Mouse (Mus musculus): ENCODE data around the gene Ydjc. TPM values are rescaled to one million over a fixed set of nuclear protein-coding genes. Genes with fewer than 3 reads are reported as not detected.
"Not testable (repeated sequence)": the region's sequence is repeated elsewhere in the genome, so short reads cannot be mapped to it uniquely, and the experiment has no call there.

The Ydjc gene
- total and polyA plus RNA-seq, 3 experiments = 54.3 to 70.9 (median 65.3) TPM

DNA sequence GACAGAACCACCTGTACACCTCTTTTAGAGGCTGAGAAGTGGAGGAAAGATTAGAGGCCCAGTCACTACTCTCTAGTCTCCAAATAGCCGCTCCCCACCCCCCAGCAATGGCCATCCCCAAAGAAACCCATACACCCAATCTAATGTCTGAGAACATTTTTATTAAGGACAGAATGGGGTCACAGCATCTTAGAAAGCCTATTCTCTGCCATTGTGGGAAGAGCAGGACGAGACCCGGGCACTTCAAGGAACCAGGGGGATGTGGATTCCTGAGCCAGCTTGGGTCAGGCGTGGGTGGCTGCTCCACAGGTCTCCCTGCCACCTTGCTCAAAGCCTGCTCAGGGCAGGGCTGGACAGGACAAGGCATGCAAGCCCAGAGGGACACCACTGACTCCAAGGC lies 7.5 kb downstream of the Ydjc start:
- Histone ChIP-seq H3K9ac (ENCODE audit: insufficient read depth, low read depth) (no peak overlapping the region), H3K36me3 (replicated peaks in 1 of 2; ENCODE audit: control insufficient read depth in 1 of 2, insufficient read depth in 1 of 2, low read length in 1 of 2) (peaks cover 54 to 68% of the 10 kb centered on the region in 2 experiments)

DNA sequence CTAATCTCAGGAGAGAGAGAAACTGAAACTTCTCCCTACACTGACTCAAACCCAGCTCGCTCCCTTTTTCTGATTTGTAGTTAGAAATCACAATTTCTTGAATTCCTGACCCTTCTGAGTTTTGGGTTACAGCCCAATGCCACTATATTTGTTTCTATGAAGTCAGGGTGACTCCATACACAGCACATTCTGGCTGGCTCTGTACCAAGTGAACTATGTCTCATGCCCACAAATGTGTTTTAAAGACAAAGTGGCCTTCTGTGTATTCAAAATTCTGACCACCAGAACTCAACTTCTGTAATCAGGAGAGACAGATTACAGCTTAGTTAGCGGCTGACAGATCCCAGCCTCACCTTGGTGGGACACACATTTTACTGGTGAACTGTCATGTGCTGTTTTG lies 9.9 kb downstream of the Ydjc start:
- TF ChIP-seq JUND (conservative IDR thresholded peaks at IDR 0.05; ENCODE audit: low read depth, low read length) (no peak), CHD2 (IDR thresholded peaks at IDR 0.05; ENCODE audit: low read length) (no peak), ETS1 (conservative IDR thresholded peaks at IDR 0.05; ENCODE audit: low read depth, low read length) (no peak), NRF1 (IDR thresholded peaks at IDR 0.05; ENCODE audit: low read depth, low read length) (no peak), SMC3 (IDR thresholded peaks at IDR 0.05; ENCODE audit: low read depth, low read length) (no peak), MAZ (IDR thresholded peaks at IDR 0.05; ENCODE audit: low read depth, low read length) (no peak), USF2 (conservative IDR thresholded peaks at IDR 0.05; ENCODE audit: low read depth, low read length) (no peak), USF1 (IDR thresholded peaks at IDR 0.05; ENCODE audit: low read depth, low read length) (no peak), PAX5 (IDR thresholded peaks at IDR 0.05; ENCODE audit: low read length) (no peak), ZMIZ1 (IDR thresholded peaks at IDR 0.05; ENCODE audit: low read depth, low read length) (no peak), POLR2AphosphoS2 (IDR thresholded peaks at IDR 0.05; ENCODE audit: low read depth, low read length) (no peak), RAD21 (IDR thresholded peaks at IDR 0.05; ENCODE audit: low read depth, low read length) (no peak)
- H3K27me3 ChIP-seq (replicated peaks) = no peaks in the 10 kb centered on the region
- no peaks in the 10 kb centered on the region for H3K9me3 ChIP-seq (replicated peaks; ENCODE audit: low read length)
- H3K9ac ChIP-seq (ENCODE audit: insufficient read depth, low read depth) = no peak overlapping the region
- peaks cover 0 to 8% of the 10 kb centered on the region in 2 experiments; a peak in 2 of 4 replicates for H3K4me1 ChIP-seq (ENCODE audit: control insufficient read depth in 1 of 2, insufficient read depth in 2 of 2)
- H3K36me3 ChIP-seq (replicated peaks in 1 of 2; ENCODE audit: control insufficient read depth in 1 of 2, insufficient read depth in 1 of 2, low read length in 1 of 2) = peaks cover 74 to 91% of the 10 kb centered on the region in 2 experiments
- H3K27ac ChIP-seq (ENCODE audit: insufficient read depth, low read depth) = no peak overlapping the region
- H3K79me2 ChIP-seq (replicated peaks; ENCODE audit: control insufficient read depth, extremely low read depth, insufficient read depth, poor library complexity, severe bottlenecking) = peaks cover 16% of the 10 kb centered on the region
- no peak overlapping the region for H3K4me3 ChIP-seq (replicated peaks in 1 of 3; ENCODE audit: low read depth in 2 of 3, low read length in 2 of 3, poor library complexity in 1 of 3)
- DNase-seq (ENCODE audit: extremely low read depth) = no peak
- dilution Hi-C loops (cut with MboI; ENCODE audit: extremely low pct_ligation_motif_present, extremely low pct_unique_long_range_greater_than_20kb, low sequenced_read_pairs) = no loop called here
- in situ Hi-C loops (cut with MboI; ENCODE audit: low pct_ligation_motif_present, low pct_unique_long_range_greater_than_20kb, low sequenced_read_pairs) = no loop called here
- H3K4me2 ChIP-seq (ENCODE audit: insufficient read depth, low read depth, poor library complexity, severe bottlenecking) = no peak overlapping the region

More for the DNA sequence above, 7.5 kb downstream of the Ydjc start:
- Histone ChIP-seq H3K79me2 (replicated peaks; ENCODE audit: control insufficient read depth, extremely low read depth, insufficient read depth, poor library complexity, severe bottlenecking) (peaks cover 10% of the 10 kb centered on the region), H3K4me2 (ENCODE audit: insufficient read depth, low read depth, poor library complexity, severe bottlenecking) (no peak overlapping the region), H3K27me3 (replicated peaks) (no peaks in the 10 kb centered on the region), H3K9me3 (replicated peaks; ENCODE audit: low read length) (no peaks in the 10 kb centered on the region), H3K4me1 (ENCODE audit: control insufficient read depth in 1 of 2, insufficient read depth in 2 of 2) (peaks cover 7 to 20% of the 10 kb centered on the region in 2 experiments), H3K27ac (ENCODE audit: insufficient read depth, low read depth) (no peak overlapping the region), H3K4me3 (replicated peaks in 1 of 3; ENCODE audit: low read depth in 2 of 3, low read length in 2 of 3, poor library complexity in 1 of 3) (no peak overlapping the region)
- dilution Hi-C loops (cut with MboI; ENCODE audit: extremely low pct_ligation_motif_present, extremely low pct_unique_long_range_greater_than_20kb, low sequenced_read_pairs) (no loop called here), in situ Hi-C loops (cut with MboI; ENCODE audit: low pct_ligation_motif_present, low pct_unique_long_range_greater_than_20kb, low sequenced_read_pairs) (no loop called here)
- DNase-seq (ENCODE audit: extremely low read depth) = no peak
- TF ChIP-seq UBTF (IDR thresholded peaks at IDR 0.05; ENCODE audit: low read depth, low read length) = no peak
- TF ChIP-seq USF1 (IDR thresholded peaks at IDR 0.05; ENCODE audit: low read depth, low read length) = no peak
- TF ChIP-seq SIN3A (IDR thresholded peaks at IDR 0.05; ENCODE audit: low read length) = no peak
- no peak for TF ChIP-seq HCFC1 (IDR thresholded peaks at IDR 0.05; ENCODE audit: low read depth, low read length)
- no peak for TF ChIP-seq NRF1 (IDR thresholded peaks at IDR 0.05; ENCODE audit: low read depth, low read length)
- no peak for TF ChIP-seq ELF1 (IDR thresholded peaks at IDR 0.05; ENCODE audit: low read depth, low read length)
- TF ChIP-seq CTCF (conservative IDR thresholded peaks at IDR 0.05 in 1 of 2, IDR thresholded peaks at IDR 0.05 in 1 of 2; ENCODE audit: low read depth in 2 of 2, low read length in 2 of 2) = no peak
- TF ChIP-seq POLR2A (IDR thresholded peaks at IDR 0.05; ENCODE audit: low read depth, low read length) = no peak
- no peak for TF ChIP-seq BHLHE40 (IDR thresholded peaks at IDR 0.05; ENCODE audit: low read depth, low read length)
- no peak for TF ChIP-seq MYC (IDR thresholded peaks at IDR 0.05; ENCODE audit: low read depth, low read length)
- TF ChIP-seq ZC3H11A (IDR thresholded peaks at IDR 0.05; ENCODE audit: low read depth, low read length) = no peak
- no peak for TF ChIP-seq SMC3 (IDR thresholded peaks at IDR 0.05; ENCODE audit: low read depth, low read length)
- no peak for TF ChIP-seq POLR2AphosphoS2 (IDR thresholded peaks at IDR 0.05; ENCODE audit: low read depth, low read length)
- TF ChIP-seq MEF2A (IDR thresholded peaks at IDR 0.05; ENCODE audit: borderline replicate concordance, low read depth, low read length) = no peak
- no peak for TF ChIP-seq CHD2 (IDR thresholded peaks at IDR 0.05; ENCODE audit: low read length)
- TF ChIP-seq EP300 (IDR thresholded peaks at IDR 0.05; ENCODE audit: low read length) = no peak
- no peak for TF ChIP-seq ZKSCAN1 (IDR thresholded peaks at IDR 0.05; ENCODE audit: borderline replicate concordance, low read depth, low read length)
- no peak for TF ChIP-seq JUN (IDR thresholded peaks at IDR 0.05; ENCODE audit: insufficient read depth, low read depth, low read length)
- no peak for TF ChIP-seq NELFE (IDR thresholded peaks at IDR 0.05; ENCODE audit: low read depth, low read length)
- no peak for TF ChIP-seq CHD1 (IDR thresholded peaks at IDR 0.05; ENCODE audit: low read depth, low read length)

DNA sequence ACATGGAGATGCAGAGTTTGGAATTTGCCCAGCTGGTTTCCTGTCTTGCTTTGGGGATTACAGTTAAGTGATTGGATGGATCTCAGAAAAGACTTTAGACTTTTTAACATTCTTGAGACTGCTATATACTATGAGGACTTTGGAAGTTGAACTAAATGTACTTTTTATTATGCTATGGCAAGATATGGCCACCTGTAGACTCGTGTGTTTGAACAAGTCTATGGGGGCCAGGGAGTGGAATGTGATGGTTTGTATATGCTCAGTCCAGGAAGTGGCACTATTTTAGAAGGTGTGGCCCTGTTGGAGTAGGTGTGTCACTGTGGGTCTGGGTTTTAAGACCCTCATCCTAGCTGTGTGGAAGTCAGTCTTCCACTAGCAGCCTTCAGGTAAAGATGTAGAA lies 21.1 kb downstream of the Ydjc start:
- H3K27me3 ChIP-seq (replicated peaks); H3K4me3 ChIP-seq (replicated peaks in 1 of 3; ENCODE audit: low read depth in 2 of 3, low read length in 2 of 3, poor library complexity in 1 of 3); in situ Hi-C loops (cut with MboI; ENCODE audit: low pct_ligation_motif_present, low pct_unique_long_range_greater_than_20kb, low sequenced_read_pairs); H3K9ac ChIP-seq (ENCODE audit: insufficient read depth, low read depth); H3K4me2 ChIP-seq (ENCODE audit: insufficient read depth, low read depth, poor library complexity, severe bottlenecking); DNase-seq (ENCODE audit: extremely low read depth); dilution Hi-C loops (cut with MboI; ENCODE audit: extremely low pct_ligation_motif_present, extremely low pct_unique_long_range_greater_than_20kb, low sequenced_read_pairs); H3K27ac ChIP-seq (ENCODE audit: insufficient read depth, low read depth); H3K9me3 ChIP-seq (replicated peaks; ENCODE audit: low read length): not testable (repeated sequence)
- Histone ChIP-seq H3K36me3 (replicated peaks in 1 of 2; ENCODE audit: control insufficient read depth in 1 of 2, insufficient read depth in 1 of 2, low read length in 1 of 2) (peaks cover 62 to 92% of the 10 kb centered on the region in 2 experiments), H3K4me1 (ENCODE audit: control insufficient read depth in 1 of 2, insufficient read depth in 2 of 2) (peaks cover 0 to 12% of the 10 kb centered on the region in 2 experiments; a peak in 2 of 4 replicates), H3K79me2 (replicated peaks; ENCODE audit: control insufficient read depth, extremely low read depth, insufficient read depth, poor library complexity, severe bottlenecking) (peaks cover 78% of the 10 kb centered on the region)

All from CH12.LX (cell line).